Mouse (Mus musculus): ENCODE data around the gene Hspd1. TPM values are rescaled to one million over a fixed set of nuclear protein-coding genes. Genes with fewer than 3 reads are reported as not detected.
"Not testable (repeated sequence)": the region's sequence is repeated elsewhere in the genome, so short reads cannot be mapped to it uniquely, and the experiment has no call there.

The Hspd1 gene
- polyA plus RNA-seq, 1 experiment from 2014 or later, result 230 TPM

DNA sequence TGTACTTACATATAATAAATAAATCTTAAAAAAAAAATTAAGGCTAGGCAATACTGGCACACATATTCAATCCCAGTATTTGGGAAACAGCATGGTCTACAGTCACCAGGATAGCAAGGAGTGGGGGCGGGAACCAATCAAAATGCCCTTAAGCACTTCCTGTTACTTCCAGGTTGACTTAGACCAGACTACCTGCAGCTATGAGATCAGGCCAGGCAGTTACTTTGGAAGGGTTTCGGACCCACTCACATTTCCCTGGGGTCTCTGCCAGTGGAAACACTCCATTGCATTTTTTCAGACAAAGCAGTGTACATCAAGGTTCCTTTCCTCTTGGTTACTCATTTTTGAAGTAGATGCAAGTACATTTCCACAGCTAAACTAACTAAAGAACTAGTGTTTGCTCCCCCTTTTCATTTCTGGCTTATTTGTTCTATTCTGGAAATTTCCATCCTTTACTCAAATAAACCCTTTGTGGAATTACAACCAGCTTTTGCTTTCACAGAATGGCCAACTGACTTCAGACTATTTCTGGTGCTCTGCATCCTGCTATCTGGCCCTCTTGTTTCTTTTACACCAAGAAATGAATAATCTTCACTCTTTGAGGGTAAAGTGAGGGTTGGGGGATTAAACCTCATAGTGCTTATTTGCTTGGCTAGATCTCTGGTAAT, 11.1 kb downstream of the Hspd1 start:
- Histone ChIP-seq H3K27ac (ENCODE audit: low read depth, low read length) (no peak overlapping the region), H3K36me3 (ENCODE audit: control insufficient read depth, insufficient read depth, low read length) (peaks cover 36% of the 10 kb centered on the region), H3K9ac (replicated peaks; ENCODE audit: low read depth, low read length) (no peak overlapping the region), H3K4me3 (ENCODE audit: low read depth, low read length) (no peak overlapping the region), H3K4me2 (ENCODE audit: low read depth, low read length) (no peak overlapping the region), H3K27me3 (ENCODE audit: control insufficient read depth, insufficient read depth, low read length) (no peaks in the 10 kb centered on the region), H3K4me1 (ENCODE audit: control insufficient read depth, insufficient read depth, low read length) (no peaks in the 10 kb centered on the region), H3K9me3 (ENCODE audit: control insufficient read depth, low read length) (no peaks in the 10 kb centered on the region)
- ATAC-seq (ENCODE audit: low read depth), result no peak
- 72% methylated on average over 2 of the region's 2 CpGs for WGBS

DNA sequence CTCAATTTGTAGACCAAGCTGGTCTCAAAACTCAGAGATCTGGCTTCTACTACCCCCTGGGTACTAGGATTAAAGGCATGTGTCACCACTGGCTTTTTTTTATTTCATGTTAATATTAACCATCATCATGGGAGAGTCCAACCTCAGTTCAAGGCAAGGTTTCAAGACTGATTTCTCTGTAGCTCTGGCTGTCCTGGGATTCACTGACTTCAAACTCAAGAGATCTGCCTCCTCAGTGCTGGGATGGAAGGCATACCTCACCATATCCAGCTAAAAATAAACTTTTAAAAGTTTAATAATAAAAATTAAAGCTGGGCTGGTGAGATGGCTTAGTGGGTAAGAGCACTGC, 11.7 kb downstream of the Hspd1 start:
- no peaks in the 10 kb centered on the region for H3K4me1 ChIP-seq (ENCODE audit: control insufficient read depth, insufficient read depth, low read length)
- H3K9me3 ChIP-seq (ENCODE audit: control insufficient read depth, low read length), result no peaks in the 10 kb centered on the region
- H3K27ac ChIP-seq (ENCODE audit: low read depth, low read length), result no peak overlapping the region
- no peak overlapping the region for H3K4me3 ChIP-seq (ENCODE audit: low read depth, low read length)
- H3K36me3 ChIP-seq (ENCODE audit: control insufficient read depth, insufficient read depth, low read length), result peaks cover 30% of the 10 kb centered on the region
- H3K4me2 ChIP-seq (ENCODE audit: low read depth, low read length), result no peak overlapping the region
- no peaks in the 10 kb centered on the region for H3K27me3 ChIP-seq (ENCODE audit: control insufficient read depth, insufficient read depth, low read length)
- no peak overlapping the region for H3K9ac ChIP-seq (replicated peaks; ENCODE audit: low read depth, low read length)
- no peak for ATAC-seq (ENCODE audit: low read depth)

GRCm38 (mm10) chr1:55075652-55076394, 12.2 kb downstream of the Hspd1 start:
- no peak overlapping the region for H3K4me3 ChIP-seq (ENCODE audit: low read depth, low read length)
- no peaks in the 10 kb centered on the region for H3K27me3 ChIP-seq (ENCODE audit: control insufficient read depth, insufficient read depth, low read length)
- H3K27ac ChIP-seq (ENCODE audit: low read depth, low read length), result no peak overlapping the region
- no peak overlapping the region for H3K9ac ChIP-seq (replicated peaks; ENCODE audit: low read depth, low read length)
- H3K4me2 ChIP-seq (ENCODE audit: low read depth, low read length), result no peak overlapping the region
- no peaks in the 10 kb centered on the region for H3K4me1 ChIP-seq (ENCODE audit: control insufficient read depth, insufficient read depth, low read length)
- 75% methylated on average over 5 of the region's 5 CpGs for WGBS
- H3K36me3 ChIP-seq (ENCODE audit: control insufficient read depth, insufficient read depth, low read length), result peaks cover 27% of the 10 kb centered on the region
- ATAC-seq (ENCODE audit: low read depth), result no peak
- H3K9me3 ChIP-seq (ENCODE audit: control insufficient read depth, low read length), result no peaks in the 10 kb centered on the region

DNA sequence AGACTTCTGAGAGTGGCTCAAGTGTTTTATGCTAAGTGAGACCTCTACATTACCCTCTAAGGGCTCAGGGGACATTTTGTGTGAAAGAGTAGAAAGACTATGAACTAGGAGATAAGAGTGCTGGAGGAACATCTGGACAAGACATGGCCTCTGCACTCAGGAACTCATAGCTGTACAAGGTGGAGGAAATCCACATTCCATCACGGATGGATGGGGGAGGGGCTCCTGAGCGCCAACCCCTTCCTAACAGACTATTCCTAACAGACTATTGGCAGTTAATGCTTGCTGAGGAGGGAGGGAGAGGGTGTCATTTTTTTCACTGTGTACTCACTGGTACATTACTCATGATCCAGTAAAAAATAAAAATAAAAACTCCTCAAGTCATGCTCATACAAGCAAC, 13.3 kb downstream of the Hspd1 start:
- 55% methylated on average over 2 of the region's 2 CpGs for WGBS
- Histone ChIP-seq H3K36me3 (ENCODE audit: control insufficient read depth, insufficient read depth, low read length) (peaks cover 20% of the 10 kb centered on the region; the same call in 1 of the 2 replicates), H3K4me2 (ENCODE audit: low read depth, low read length) (no peak overlapping the region), H3K9me3 (ENCODE audit: control insufficient read depth, low read length) (no peaks in the 10 kb centered on the region), H3K27me3 (ENCODE audit: control insufficient read depth, insufficient read depth, low read length) (no peaks in the 10 kb centered on the region), H3K4me1 (ENCODE audit: control insufficient read depth, insufficient read depth, low read length) (no peaks in the 10 kb centered on the region), H3K9ac (replicated peaks; ENCODE audit: low read depth, low read length) (no peak overlapping the region), H3K4me3 (ENCODE audit: low read depth, low read length) (no peak overlapping the region), H3K27ac (ENCODE audit: low read depth, low read length) (no peak overlapping the region)
- ATAC-seq (ENCODE audit: low read depth), result no peak

DNA sequence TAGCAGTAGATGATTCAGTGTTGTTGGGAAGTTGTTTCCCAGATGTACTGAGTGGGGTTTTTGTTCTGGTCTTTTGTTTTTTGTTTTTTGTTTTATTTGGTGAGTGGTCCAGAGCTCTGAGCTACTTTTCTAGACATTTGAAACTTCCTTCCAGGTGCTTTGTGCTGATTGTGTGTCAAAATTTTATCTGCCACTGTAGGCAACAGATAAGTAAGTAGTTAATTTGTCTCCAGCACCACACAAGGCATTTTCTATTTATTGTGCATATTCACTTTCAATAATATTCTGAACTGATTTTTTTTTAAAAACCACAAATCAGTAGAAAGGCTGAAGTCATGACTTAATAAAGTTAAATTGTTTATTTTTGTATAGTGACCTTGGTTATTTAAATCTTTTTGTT, 15.7 kb downstream of the Hspd1 start:
- peaks cover 19% of the 10 kb centered on the region for H3K36me3 ChIP-seq (ENCODE audit: control insufficient read depth, insufficient read depth, low read length)

GRCm38 (mm10) chr1:55061772-55062171, 26.3 kb downstream of the Hspd1 start:
- ATAC-seq (ENCODE audit: low read depth), result no peak
- Histone ChIP-seq H3K36me3 (ENCODE audit: control insufficient read depth, insufficient read depth, low read length) (peaks cover 7% of the 10 kb centered on the region), H3K4me1 (ENCODE audit: control insufficient read depth, insufficient read depth, low read length) (no peaks in the 10 kb centered on the region), H3K9ac (replicated peaks; ENCODE audit: low read depth, low read length) (no peak overlapping the region), H3K27ac (ENCODE audit: low read depth, low read length) (no peak overlapping the region), H3K9me3 (ENCODE audit: control insufficient read depth, low read length) (no peaks in the 10 kb centered on the region), H3K4me3 (ENCODE audit: low read depth, low read length) (no peak overlapping the region), H3K27me3 (ENCODE audit: control insufficient read depth, insufficient read depth, low read length) (no peaks in the 10 kb centered on the region), H3K4me2 (ENCODE audit: low read depth, low read length) (no peak overlapping the region)
- WGBS, result 94% methylated on average over 4 of the region's 4 CpGs

More for the DNA sequence above, 15.7 kb downstream of the Hspd1 start:
- H3K9ac ChIP-seq (replicated peaks; ENCODE audit: low read depth, low read length); H3K9me3 ChIP-seq (ENCODE audit: control insufficient read depth, low read length); H3K4me3 ChIP-seq (ENCODE audit: low read depth, low read length); ATAC-seq (ENCODE audit: low read depth); H3K27me3 ChIP-seq (ENCODE audit: control insufficient read depth, insufficient read depth, low read length); H3K4me2 ChIP-seq (ENCODE audit: low read depth, low read length); H3K4me1 ChIP-seq (ENCODE audit: control insufficient read depth, insufficient read depth, low read length); H3K27ac ChIP-seq (ENCODE audit: low read depth, low read length): not testable (repeated sequence)

GRCm38 (mm10) chr1:55061099-55061498, 26.9 kb downstream of the Hspd1 start:
- no peaks in the 10 kb centered on the region for H3K9me3 ChIP-seq (ENCODE audit: control insufficient read depth, low read length)
- no peak overlapping the region for H3K9ac ChIP-seq (replicated peaks; ENCODE audit: low read depth, low read length)
- no peak overlapping the region for H3K4me3 ChIP-seq (ENCODE audit: low read depth, low read length)
- WGBS, result 94% methylated on average over 5 of the region's 5 CpGs
- peaks cover 5% of the 10 kb centered on the region for H3K36me3 ChIP-seq (ENCODE audit: control insufficient read depth, insufficient read depth, low read length)
- H3K27ac ChIP-seq (ENCODE audit: low read depth, low read length), result no peak overlapping the region
- ATAC-seq (ENCODE audit: low read depth), result no peak
- no peak overlapping the region for H3K4me2 ChIP-seq (ENCODE audit: low read depth, low read length)
- H3K27me3 ChIP-seq (ENCODE audit: control insufficient read depth, insufficient read depth, low read length), result no peaks in the 10 kb centered on the region
- H3K4me1 ChIP-seq (ENCODE audit: control insufficient read depth, insufficient read depth, low read length), result no peaks in the 10 kb centered on the region

GRCm38 (mm10) chr1:55058383-55058782, 29.7 kb downstream of the Hspd1 start:
- H3K9me3 ChIP-seq (ENCODE audit: control insufficient read depth, low read length); H3K4me3 ChIP-seq (ENCODE audit: low read depth, low read length); H3K4me2 ChIP-seq (ENCODE audit: low read depth, low read length); H3K27ac ChIP-seq (ENCODE audit: low read depth, low read length); H3K4me1 ChIP-seq (ENCODE audit: control insufficient read depth, insufficient read depth, low read length); ATAC-seq (ENCODE audit: low read depth); H3K27me3 ChIP-seq (ENCODE audit: control insufficient read depth, insufficient read depth, low read length); H3K9ac ChIP-seq (replicated peaks; ENCODE audit: low read depth, low read length); H3K36me3 ChIP-seq (ENCODE audit: control insufficient read depth, insufficient read depth, low read length): not testable (repeated sequence)
- WGBS, result 94% methylated on average over 2 of the region's 3 CpGs

- H3K9ac ChIP-seq (replicated peaks; ENCODE audit: low read depth, low read length), result no peak overlapping the region
- peaks cover 9% of the 10 kb centered on the region for H3K4me1 ChIP-seq (ENCODE audit: control insufficient read depth, insufficient read depth, low read length)
- 89% methylated on average over 5 of the region's 5 CpGs for WGBS
- no peak overlapping the region for H3K4me3 ChIP-seq (ENCODE audit: low read depth, low read length)
- H3K36me3 ChIP-seq (ENCODE audit: control insufficient read depth, insufficient read depth, low read length), result no peaks in the 10 kb centered on the region
- no peak overlapping the region for H3K27ac ChIP-seq (ENCODE audit: low read depth, low read length)
- no peaks in the 10 kb centered on the region for H3K27me3 ChIP-seq (ENCODE audit: control insufficient read depth, insufficient read depth, low read length)
- ATAC-seq (ENCODE audit: low read depth), result no peak
- no peaks in the 10 kb centered on the region for H3K9me3 ChIP-seq (ENCODE audit: control insufficient read depth, low read length)
- no peak overlapping the region for H3K4me2 ChIP-seq (ENCODE audit: low read depth, low read length)
Measured at GRCm38 (mm10) chr1:55055322-55056115, 32.5 kb downstream of the Hspd1 start.

Data from neural tube, embryonic 14.5 days (tissue).